Mouse (Mus musculus) cortical plate, adult 2 months (tissue): Measurements from ENCODE around the gene Vmn2r54. TPM values are rescaled to one million over a fixed set of nuclear protein-coding genes. Genes with fewer than 3 reads are reported as not detected.
"Not testable (repeated sequence)": the region's sequence is repeated elsewhere in the genome, so short reads cannot be mapped to it uniquely, and the experiment has no call there.

ENCODE experiments used
- H3K27ac ChIP-seq: fragments of 200-500 bp; 2 replicates; pipeline ENCODE4 v1.5.1; 2012; ENCODE audit warnings: low read length, control low read depth, inconsistent platforms; ENCODE audit not compliant: insufficient read depth
- H3K4me1 ChIP-seq: fragments of 200-500 bp; 2 replicates; pipeline ENCODE4 v1.6.1; 2011; ENCODE audit warnings: low read length; ENCODE audit not compliant: control insufficient read depth, insufficient read depth
- H3K4me3 ChIP-seq: fragments of 200-500 bp; 2 replicates; pipeline ENCODE4 v1.5.1; 2011; ENCODE audit warnings: mild to moderate bottlenecking, low read length, control low read depth; ENCODE audit not compliant: insufficient read depth
- CTCF ChIP-seq: fragments of 200-500 bp; IDR thresholded peaks from 2 replicates; pipeline ENCODE4 v1.5.1; 2011; ENCODE audit warnings: mild to moderate bottlenecking, control low read depth, low read length; ENCODE audit not compliant: insufficient read depth; ENCODE audit errors: extremely low read depth
- POLR2A ChIP-seq: fragments of 200-500 bp; IDR thresholded peaks from 2 replicates; pipeline ENCODE4 v1.6.1; 2011; ENCODE audit warnings: mild to moderate bottlenecking, low read length, control low read depth; ENCODE audit not compliant: insufficient read depth; ENCODE audit errors: extremely low read depth
- polyA plus RNA-seq: library from polyadenylated mRNA; depleted of rRNA; stranded (reverse); fragments of >200 nt; gene quantifications from 2 replicates; pipeline ENCODE4 v1.2.3, GENCODE M21; 2012; rRNA removed

Gene Vmn2r54
- 0.04 and 0.06 TPM in 2 replicates for polyA plus RNA-seq

DNA sequence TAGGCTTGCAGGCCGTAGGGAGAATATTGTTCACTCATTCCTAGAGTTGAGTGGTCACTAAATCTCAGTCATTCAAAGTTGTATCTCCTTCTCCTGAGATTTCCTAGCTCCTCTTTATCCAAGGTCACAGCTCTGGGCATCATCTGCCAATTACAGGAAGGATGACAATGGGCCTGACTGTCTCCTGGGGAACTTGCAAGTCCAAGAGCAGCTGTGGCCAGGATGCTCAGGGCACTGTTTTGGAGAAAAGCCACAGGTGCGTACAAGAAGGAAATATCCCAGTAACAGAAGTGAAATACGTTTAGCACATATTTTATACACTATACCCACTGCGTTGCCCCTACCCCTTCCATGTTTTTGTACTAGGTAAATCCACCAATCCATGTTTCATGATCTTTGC is at the start of gene Vmn2r54:
Gene Vmn2r54 (minus strand): TSS at position 101 of the 400 bp plus-strand sequence.
- not testable (repeated sequence) for H3K27ac ChIP-seq, H3K4me3 ChIP-seq, H3K4me1 ChIP-seq

DNA sequence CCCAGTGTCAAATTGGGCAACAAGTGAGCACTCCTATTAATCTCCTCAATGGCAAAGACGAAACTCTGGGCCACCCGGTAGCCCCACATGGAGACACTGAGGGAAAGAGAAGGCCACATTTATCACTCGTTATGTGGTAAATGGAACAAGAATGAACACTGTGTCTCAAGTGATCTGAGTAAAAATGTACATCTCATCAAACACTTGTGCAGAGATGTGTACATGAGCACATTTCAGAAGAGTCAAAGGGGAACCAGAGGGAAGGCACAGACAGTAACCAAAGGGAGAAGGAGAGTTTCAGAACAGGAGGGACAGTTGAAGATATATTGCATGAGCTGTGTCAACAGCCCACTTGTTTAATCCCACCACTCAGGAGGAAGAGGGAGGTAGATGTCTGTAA is 44.8 kb upstream of the Vmn2r54 start, which contains the start of gene Vmn2r55:
Gene Vmn2r55 (minus strand): TSS at position 101 of the 400 bp plus-strand sequence.
- not testable (repeated sequence) for H3K4me1 ChIP-seq, H3K4me3 ChIP-seq, H3K27ac ChIP-seq

DNA sequence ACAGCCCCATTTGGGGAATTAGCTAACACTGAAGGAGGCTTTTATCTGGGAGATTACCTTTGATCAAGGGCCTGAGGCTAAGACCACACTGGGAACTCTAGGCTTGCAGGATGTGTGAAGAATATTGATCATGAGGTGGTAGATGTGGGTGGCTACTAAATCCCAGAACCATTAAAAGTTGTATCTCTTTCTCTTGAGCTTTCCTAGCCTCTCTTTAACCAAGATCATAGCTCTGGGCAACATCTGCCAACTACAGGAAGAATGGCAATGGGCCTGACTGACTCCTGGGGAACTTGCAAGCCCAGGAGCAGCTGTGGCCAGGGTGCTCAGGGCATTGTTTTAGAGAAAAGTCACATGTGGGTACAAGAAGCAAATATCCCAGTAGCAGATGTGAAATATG is 31.4 kb downstream of the Vmn2r54 start, which contains the start of gene Vmn2r53:
Gene Vmn2r53 (minus strand): TSS at position 101 of the 400 bp plus-strand sequence.
- H3K4me3 ChIP-seq = no peak within 1 kb of the TSS
- no peak for TF ChIP-seq CTCF
- no peak for TF ChIP-seq POLR2A
- no peaks in the 10 kb centered on the region for H3K4me1 ChIP-seq
- H3K27ac ChIP-seq = no peak within 1 kb of the TSS

Other genes starting within 250 kb of the Vmn2r54 start
- 3.0 and 3.2 TPM in 2 replicates for gene Zfp551, start 217.6 kb downstream of the Vmn2r54 start, polyA plus RNA-seq
- 7.0 and 8.0 TPM in 2 replicates for gene Zfp606, start 162.0 kb downstream of the Vmn2r54 start, polyA plus RNA-seq
- not detected in 2 replicates for gene 2900092C05Rik, start 127.8 kb downstream of the Vmn2r54 start, polyA plus RNA-seq
- gene Vmn2r53, start 31.5 kb downstream of the Vmn2r54 start, polyA plus RNA-seq = 0.02 TPM in 2 replicates
- not detected in 2 replicates for gene Vmn2r55, start 44.7 kb upstream of the Vmn2r54 start, polyA plus RNA-seq
- 0.04 TPM in 2 replicates for gene Vmn2r56, start 94.7 kb upstream of the Vmn2r54 start, polyA plus RNA-seq
- 16.3 and 17.8 TPM in 2 replicates for gene Zscan18, start 163.3 kb upstream of the Vmn2r54 start, polyA plus RNA-seq
- 15.9 and 19.1 TPM in 2 replicates for gene Zfp329, start 178.5 kb upstream of the Vmn2r54 start, polyA plus RNA-seq
- 7.8 and 8.6 TPM in 2 replicates for gene Zfp110, start 194.4 kb upstream of the Vmn2r54 start, polyA plus RNA-seq
- gene Zfp128, start 240.9 kb upstream of the Vmn2r54 start, polyA plus RNA-seq = 5.2 and 5.4 TPM in 2 replicates